Mouse (Mus musculus): Measurements from ENCODE around the gene Olfr133.
"Not testable (repeated sequence)": the region's sequence is repeated elsewhere in the genome, so short reads cannot be mapped to it uniquely, and the experiment has no call there.

Gene Olfr133

GRCm38 (mm10) chr17:38144981-38145380 is at the start of gene Olfr133:
Gene Olfr133 (plus strand): TSS chr17:38145281.
- no peak for DNase-seq (ENCODE audit: low spot score in 2 of 2)

DNA sequence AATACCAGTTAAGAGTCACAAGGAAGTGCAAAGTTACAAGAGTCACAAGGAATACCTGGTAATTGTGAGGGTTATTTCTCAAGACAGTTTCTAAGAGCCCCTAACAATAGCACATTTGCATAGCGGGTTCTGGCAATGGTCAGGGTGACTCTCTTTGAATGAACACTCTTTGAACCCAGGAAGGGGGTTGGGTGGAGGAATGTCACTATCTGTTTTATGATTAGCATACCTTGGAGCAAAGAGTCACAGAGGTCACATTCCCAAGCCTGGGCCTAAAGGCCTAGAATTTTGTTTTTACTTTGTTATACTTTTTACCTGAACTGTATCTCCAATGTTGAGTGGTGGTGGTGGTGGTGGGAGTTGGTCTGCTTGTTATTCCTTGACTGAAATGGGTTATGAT is 20.9 kb upstream of the Olfr133 start:
- not testable (repeated sequence) for DNase-seq (ENCODE audit: low spot score in 2 of 2)

- not testable (repeated sequence) for DNase-seq (ENCODE audit: low spot score in 2 of 2)
Observed at GRCm38 (mm10) chr17:38125371-38125770, 19.7 kb upstream of the Olfr133 start.

DNA sequence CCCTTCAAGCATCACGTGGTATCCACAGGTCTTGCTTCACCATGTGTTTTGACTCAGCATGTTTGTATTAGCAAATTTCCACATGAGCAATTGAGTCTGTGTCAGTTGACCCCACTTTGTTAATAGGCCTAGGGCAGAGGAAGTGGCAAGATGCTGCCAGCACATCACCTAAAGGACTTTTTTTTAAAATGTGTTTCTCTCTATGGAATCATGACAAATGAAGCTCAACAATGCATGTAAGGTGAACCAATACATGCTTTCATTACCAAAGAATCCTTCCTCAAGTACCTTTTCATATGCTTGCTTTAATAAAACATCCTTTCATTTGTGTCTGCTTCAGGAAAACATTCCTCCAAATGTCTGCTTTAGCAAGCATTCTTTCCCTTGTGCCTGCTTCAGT is 10.7 kb upstream of the Olfr133 start, which contains the start of gene Olfr132:
TSS of gene Olfr132 (minus strand) at position 101 of the 400 bp plus-strand sequence.
- no peak for DNase-seq (ENCODE audit: low spot score in 2 of 2)

DNA sequence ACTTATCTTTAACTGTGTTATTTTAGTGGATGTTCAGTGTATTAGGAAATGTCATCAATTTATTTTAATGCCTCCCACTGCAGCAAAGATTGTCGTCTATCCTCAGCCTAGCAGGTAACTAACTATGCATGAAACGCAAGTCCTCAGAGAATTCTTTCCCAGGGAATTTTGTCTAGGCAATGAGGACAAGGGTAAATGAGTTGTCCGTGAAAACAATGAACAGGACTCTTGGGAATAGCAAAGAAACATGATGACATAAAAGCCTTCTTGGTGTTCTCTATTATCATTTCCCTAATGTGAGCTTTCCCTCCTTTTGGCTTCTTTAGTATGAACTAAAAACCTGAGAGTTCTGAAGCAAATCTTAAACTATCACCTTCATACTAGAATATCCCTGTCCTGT is 26.0 kb downstream of the Olfr133 start, which contains the start of gene Olfr134:
TSS of gene Olfr134 (plus strand) at position 301 of the 400 bp plus-strand sequence.
- no peak for DNase-seq (ENCODE audit: low spot score in 2 of 2)
